Mouse (Mus musculus) embryo, embryonic 10 days (tissue): Measurements from ENCODE around the gene Micall2.

Experiments used
- DNase-seq: peaks from one replicate; pipeline ENCODE4 v3.0.0-alpha.2; 2015; ENCODE audit warnings: low spot score

Micall2 gene

DNA sequence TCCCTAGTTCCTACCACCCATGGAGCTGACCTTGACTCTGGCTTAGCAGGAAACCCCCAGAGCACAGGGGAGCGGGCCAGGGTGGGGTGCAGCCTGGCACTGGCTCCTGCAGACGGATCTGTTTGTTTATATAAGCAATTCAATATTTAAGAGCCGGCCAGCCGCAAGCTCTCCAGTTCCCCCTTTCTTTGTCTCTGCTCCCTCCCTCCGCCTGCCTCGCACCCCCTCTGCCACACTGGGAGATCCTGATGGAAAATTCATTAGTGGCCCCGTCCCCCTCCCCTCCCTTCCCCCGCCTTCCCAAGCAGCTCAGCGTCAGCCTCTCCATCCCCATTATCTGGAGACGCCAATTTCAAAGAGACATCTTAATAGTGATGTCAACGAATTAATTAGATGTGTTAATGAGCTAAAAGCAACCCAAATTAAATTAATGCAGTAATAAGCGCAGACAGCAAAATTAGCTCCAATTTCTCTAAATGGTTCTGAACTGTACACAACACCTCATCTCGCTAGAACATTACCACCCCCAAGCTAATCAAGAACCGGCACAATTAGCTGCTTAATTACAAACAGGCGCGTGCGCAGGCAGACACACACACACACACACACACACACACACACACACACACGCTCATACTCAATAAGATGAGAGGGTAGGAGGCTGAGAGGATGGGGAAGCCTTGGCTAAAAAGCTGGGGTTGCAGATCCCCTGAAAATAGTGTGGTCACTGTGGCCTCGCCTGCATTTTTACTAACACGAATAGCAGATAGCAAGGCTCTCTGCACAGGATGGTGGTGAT, 54.1 kb downstream of the Micall2 start:
- peak; percentile 41 for DNase-seq

DNA sequence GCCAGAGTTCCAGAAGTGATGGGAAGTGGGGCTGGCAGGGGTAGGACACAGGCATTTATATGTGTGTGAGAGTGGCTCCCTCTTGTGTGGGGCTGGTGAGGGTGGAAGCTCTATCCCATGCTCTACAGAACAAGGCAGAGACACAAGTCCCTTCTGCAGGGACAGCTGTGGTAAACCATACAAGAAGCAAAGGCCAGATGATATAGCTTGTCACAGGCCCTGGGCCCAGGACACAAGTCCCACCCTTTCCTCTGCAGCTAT, 60.5 kb downstream of the Micall2 start:
- no peak for DNase-seq

DNA sequence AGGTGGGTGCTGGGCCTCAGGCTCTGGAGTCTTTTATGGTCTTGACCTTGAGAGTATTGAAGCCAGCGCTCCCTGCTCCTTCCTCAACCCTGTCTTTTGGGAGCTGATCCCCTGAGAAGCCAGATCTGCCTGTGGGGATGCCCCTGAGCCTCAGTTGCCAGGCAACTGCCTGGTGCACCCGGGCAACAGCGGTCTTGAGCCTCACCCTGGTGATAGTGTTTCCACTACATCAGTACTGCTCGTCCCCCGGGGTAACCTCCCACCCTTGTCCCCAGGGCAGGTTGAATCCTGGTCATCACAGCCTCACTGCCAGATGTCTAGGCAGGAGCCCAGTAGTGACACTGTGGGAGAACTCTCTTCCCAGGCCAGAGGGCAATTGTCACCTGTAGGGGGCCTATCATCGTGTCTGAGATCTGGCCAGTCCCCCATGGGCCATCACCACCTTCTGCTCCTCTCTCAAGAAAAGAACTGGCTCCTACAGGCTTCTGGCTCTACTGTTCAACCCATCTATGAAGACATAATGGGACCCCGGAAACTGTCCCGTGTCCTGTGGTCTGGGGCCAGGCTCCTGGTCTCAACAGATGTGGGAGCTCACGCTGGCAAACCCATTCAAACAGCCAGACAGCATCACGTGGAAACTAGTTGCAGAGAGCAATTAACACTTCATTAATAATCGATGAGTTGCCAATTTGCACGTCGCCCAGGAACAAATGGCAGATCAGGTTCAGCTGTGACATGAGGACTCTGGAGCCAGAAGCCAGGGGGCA, 61.0 kb downstream of the Micall2 start:
- no peak for DNase-seq

DNA sequence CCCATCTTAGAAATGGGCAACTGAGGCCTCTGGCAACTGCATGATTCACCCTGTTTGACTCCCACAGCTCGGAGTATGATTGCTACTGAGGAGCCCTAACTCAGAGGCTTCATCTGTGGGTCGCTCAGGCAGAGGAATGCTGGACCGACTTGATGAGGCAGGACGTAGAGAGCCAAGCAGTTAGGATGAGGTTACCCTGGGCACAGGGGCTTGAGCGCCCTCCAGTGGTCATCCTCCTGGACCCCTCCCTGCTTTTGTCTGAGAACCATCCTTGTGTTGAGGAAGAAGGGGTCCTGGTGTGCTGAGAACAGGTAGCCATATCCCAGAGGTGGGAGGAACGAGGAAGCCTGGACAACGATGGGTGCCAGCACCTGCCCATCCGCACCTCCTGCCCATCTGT, 66.8 kb downstream of the Micall2 start:
- peak; percentile 78 for DNase-seq

DNA sequence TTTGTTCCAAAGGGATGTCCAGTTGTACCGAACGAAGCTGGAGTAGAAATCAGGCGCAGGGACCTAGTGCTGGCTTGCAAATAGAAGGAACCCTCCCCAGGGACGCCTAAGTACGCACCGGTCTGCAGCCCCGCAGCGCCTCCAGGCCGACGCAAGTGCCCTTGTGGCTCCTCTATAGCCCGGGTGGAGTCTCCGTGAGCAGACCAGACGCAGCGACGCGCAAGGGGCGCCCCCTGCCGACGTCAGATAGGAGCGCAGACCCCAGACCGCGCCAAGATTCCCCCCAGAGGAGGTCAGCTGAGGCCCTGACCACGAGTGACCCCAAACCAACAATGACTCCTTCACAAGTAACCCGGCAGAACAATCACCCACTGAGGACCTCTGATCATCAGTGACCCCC, 67.6 kb downstream of the Micall2 start:
- DNase-seq, result peak; percentile 88

DNA sequence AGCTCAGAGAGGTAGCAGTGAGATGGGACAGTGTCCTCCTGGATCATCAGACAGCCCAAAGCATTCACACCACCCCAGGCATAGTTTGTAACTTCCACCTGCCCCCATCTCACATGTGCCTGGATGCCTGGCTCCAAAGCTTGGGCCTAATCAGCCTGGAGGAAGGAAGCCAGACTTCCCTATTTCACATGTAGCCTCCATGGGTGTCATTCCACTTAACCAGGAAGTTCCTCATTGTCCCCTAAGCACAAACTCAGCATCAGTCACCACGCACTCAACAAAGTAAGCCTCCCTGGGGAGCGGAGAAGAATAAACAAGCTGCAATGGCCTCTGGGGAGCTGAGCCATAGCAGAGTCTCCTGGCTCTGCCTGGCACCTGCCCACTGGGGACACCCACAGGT, 69.6 kb downstream of the Micall2 start:
- no peak for DNase-seq

DNA sequence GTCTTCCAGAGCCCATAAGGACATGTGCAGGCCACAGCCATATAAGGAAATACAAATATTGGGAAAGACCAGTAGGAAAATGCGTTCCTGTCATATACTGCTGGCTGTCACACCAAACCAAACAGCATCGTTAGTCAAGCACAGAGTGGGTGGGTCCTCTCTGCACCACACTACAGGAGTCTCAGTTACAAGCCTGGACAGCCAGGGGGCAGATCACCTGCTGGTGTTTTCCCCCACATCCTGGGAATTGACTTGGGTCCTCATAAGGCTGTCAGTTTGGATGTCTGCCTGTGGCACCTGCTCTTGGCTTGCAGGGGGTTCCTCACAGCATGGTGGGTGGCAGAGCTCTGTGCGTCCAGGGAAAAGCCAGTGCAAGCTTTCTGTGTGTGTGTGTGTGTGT, 70.8 kb downstream of the Micall2 start:
- no peak for DNase-seq

DNA sequence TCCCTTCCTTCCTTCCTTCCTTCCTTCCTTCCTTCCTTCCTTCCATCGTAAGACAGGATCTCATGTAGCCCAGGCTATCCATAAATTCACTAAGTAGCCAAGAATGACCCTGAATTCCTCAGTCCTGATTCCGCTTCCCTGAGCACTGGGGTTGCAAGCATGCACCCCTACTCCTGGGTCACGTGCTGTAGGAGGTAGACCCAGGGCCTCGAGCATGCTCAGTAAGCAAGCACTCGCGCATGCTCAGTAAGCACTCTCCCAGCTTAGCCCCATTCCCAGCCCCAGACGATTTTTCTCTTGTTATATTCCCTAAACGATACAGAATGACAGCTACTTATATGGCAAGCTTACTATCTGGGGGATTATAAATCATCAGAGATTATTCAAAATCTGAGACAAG, 74.4 kb downstream of the Micall2 start:
- no peak for DNase-seq

DNA sequence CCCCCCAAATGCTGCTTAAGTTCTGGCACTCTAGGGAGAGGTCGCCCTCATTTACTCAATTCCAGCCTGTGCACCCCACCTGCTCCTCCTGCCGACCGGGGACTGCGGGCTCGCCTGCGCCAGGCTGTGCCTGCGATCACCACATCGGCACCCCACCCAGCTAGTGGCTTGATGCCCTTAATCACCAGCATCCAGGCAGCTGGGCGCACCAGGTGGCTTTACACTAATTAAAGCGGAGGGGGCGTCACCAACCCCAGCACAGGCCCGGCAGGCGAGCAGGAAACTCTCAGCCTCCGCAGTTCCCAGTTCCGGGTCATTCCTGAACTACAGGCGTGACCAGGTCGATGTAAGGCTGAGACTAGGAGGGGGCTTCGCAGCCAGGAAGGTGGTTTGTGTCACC, 76.8 kb downstream of the Micall2 start:
- peak; percentile 54 for DNase-seq

DNA sequence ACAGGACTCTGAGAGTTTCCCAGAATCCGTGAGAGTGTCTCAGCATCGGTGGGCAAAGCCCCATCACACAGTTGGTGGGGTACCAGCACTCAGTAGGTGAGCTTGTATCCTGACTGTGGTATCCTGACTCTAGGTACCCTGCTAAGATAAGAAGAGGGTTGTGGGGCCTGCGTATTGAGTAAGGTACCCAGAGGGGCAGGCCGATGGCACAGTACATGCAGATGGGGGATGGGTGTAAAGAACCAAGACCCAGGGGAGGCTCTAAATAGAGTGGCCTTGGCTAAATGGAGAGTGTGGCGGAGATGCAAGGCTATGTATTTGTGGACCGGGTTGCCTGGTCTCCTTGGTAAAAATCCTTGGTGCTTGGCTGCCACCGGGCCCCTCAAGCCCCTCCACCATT, 77.3 kb downstream of the Micall2 start:
- DNase-seq, result no peak

DNA sequence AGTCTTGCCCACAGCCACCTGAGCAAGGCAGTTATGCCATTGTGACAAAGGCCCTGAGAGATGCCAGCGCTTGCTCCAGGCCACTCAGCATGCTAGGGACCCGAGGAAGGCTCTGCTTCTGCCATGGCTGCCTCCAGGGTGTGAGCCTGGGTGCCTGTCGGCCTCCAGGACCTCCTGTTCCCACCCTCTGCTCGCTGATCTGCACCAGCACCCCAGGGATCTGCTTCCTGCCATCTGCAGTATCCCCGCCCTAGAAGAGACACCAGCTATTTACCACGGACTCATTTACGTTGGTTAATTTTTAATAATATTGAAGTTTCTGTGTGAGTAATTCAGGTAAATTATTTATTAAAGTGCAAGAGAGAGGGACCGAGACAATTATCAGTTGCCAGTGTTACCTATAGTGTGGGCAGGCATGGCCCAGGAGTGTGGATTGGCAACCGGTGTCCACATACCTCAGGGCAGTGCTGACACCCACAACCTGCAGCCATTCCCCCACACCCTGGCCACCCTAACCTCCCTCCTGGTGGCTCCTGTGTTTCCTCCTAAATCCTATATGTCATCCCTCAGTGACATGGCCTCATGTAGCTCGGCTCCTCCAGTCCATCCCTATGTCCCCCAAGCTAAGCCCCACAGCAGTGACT, 78.1 kb downstream of the Micall2 start:
- DNase-seq, result no peak
